Mouse (Mus musculus): ENCODE results near the gene Ppp1r11.

DNA sequence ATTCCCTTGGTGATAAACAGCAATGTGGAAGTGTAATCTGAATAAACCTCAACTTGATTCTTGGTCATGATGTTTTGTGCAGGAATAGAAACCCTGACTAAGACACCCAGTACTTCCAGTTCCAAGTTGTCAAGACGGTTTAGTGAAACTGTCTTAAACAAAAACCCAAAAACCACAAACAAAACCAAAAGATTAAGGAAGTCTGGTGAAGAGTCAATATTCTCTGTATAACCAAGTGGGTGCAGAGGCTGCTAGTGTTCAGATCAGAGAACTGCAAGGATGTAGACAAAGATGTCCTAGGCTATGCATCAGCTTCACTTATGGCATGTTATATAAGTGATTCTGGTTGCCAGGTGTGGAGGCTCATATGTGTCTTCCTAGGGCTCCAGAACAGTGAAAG, 15.3 kb upstream of the Ppp1r11 start:
- no peak for TF ChIP-seq CTCF (IDR thresholded peaks at IDR 0.05)
- TF ChIP-seq EP300 (IDR thresholded peaks at IDR 0.05), result no peak
